Mouse (Mus musculus) lung, postnatal 10 days (tissue): ENCODE results near the gene Olfr1123.
"Not testable (repeated sequence)": the region's sequence is repeated elsewhere in the genome, so short reads cannot be mapped to it uniquely, and the experiment has no call there.

Source experiments
- DNase-seq: peaks from one replicate; pipeline ENCODE4 v3.0.0; 2021

Olfr1123 gene

GRCm38 (mm10) chr2:87416335-87416734 is at the start of gene Olfr1123:
Gene Olfr1123, plus strand, starts transcription at chr2:87416635.
- no peak for DNase-seq

DNA sequence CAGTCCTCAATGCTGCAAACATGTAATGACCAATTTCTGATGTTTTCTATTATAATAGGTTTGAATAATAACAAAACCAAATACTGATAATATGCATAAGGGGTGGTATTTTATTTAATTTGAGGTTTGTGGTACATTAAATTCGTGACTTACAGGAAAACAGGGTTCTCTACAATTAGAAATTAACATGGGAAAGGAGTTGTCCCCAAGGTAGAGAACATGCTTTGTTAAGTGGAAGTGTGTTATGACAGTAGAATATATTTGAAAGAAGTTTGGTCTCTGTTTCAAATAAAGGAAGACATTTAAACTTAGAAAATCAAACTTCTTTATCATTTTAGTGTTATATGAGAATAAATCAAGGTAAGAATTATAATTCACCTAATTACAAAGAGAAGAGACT is 46.8 kb upstream of the Olfr1123 start, which contains the start of gene Olfr1121:
Olfr1121 (plus strand) TSS at position 301 of the 400 bp plus-strand sequence.
- no peak for DNase-seq

- DNase-seq, result no peak
Observed at GRCm38 (mm10) chr2:87371726-87372125, 44.7 kb upstream of the Olfr1123 start.

DNA sequence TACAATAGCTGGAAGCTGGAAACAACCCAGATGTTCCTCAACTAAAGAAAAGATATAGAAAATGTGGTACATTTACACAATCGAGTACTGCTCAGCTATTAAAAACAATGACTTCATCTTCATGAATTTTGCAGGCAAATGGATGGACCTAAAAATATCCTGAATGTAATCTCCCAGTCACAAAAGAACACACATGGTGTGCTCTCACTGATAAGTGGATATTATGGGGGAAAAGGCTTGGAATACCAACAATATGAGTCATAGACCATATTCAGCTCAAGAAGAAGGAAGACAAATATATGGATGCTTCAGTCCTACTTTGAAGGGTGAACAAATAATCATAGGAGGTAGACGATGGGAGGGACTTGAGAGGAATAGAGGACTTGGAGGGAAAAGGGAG is 32.5 kb upstream of the Olfr1123 start:
- no peak for DNase-seq

- no peak for DNase-seq
Observed at GRCm38 (mm10) chr2:87385549-87385948, 30.9 kb upstream of the Olfr1123 start, which contains the start of gene Olfr1122. Gene Olfr1122, plus strand, starts transcription at chr2:87385849.

- DNase-seq, result not testable (repeated sequence)
Observed at GRCm38 (mm10) chr2:87393605-87394004, 22.8 kb upstream of the Olfr1123 start.

DNA sequence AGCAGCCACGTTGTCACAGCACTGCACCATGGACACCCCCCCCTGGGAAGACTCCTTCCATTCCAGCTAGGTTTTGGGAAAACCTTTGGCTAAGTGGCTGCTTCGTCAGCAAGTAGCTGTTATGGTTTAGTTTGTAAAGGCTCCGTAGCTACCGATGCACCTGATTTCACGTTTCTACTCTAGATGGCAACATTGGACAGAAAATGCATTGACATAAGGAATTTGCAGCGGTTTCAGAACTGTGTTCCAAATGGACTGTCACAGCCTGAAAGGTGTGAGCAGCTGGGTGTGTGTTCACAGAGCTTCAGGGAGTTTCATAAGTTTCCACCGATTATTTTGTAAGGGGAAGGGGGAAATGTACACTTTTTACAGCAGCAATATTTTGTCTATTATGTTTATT is 21.7 kb upstream of the Olfr1123 start:
- not testable (repeated sequence) for DNase-seq

- DNase-seq, result no peak
Observed at GRCm38 (mm10) chr2:87429975-87430374, 13.5 kb downstream of the Olfr1123 start, which contains the start of gene Olfr1124. Gene Olfr1124, plus strand, starts transcription at chr2:87430275.

DNA sequence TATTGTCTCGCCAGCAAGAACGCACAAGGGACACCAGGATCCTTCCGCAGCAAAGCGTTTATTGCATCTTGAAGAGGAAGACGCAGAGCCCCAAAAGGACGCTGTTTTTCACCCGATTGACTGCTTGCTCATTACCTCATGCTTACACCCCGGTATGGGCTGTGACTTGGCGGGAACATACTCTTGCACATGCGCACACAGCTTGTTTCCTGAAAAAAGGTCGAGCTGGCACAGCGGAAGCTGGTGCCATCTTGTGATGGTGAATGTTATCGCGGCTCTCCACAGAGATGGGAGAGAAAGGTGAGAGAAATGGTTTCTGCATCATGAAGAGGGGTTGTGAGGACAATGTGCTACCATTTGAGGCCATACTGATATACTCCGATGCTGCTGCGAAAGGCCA is 21.3 kb downstream of the Olfr1123 start:
- no peak for DNase-seq

DNA sequence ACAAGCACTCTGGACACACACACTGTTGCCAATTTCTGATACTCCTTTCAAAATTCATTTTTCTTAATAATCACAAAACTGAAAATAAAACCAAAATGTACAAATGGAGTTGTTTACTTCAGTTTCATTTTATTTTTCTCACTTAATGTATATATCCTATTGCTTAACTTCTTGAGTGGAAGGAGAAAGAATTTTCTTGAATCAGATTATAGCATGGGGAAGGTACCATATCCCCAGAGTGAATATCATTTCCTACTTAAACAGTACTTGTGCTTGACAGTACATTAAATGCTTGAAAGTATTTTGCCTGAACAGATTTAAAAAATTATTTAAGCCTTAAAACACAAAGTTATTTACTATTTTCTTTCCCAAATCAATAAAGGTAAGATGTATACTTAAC is 37.2 kb downstream of the Olfr1123 start, which contains the start of gene Olfr1126:
Olfr1126 (plus strand) TSS at position 301 of the 400 bp plus-strand sequence.
- no peak for DNase-seq

GRCm38 (mm10) chr2:87461769-87462168 is 45.3 kb downstream of the Olfr1123 start:
- no peak for DNase-seq
